Mouse (Mus musculus) kidney, adult 9 months (tissue): ENCODE data around the gene Errfi1.

Experiments
- DNase-seq: peaks from one replicate; pipeline ENCODE4 v3.0.0; 2022

The Errfi1 gene

GRCm38 (mm10) chr4:150917336-150918027, 63.8 kb downstream of the Errfi1 start:
- no peak for DNase-seq
